Mouse (Mus musculus) left cerebral cortex, adult 8-10 months (tissue): Measurements from ENCODE around the gene Ralgapa1. TPM values are rescaled to one million over a fixed set of nuclear protein-coding genes. Genes with fewer than 3 reads are reported as not detected.
"Not testable (repeated sequence)": the region's sequence is repeated elsewhere in the genome, so short reads cannot be mapped to it uniquely, and the experiment has no call there.

ENCODE experiments used
- DNase-seq, 2 experiments: peaks; one replicate each; pipeline ENCODE4 v3.0.0; 2022; ENCODE audit warnings: low spot score in 2 of 2
- total RNA-seq, 4 experiments: library from RNA; stranded (reverse); gene quantifications; 2 replicates each; pipeline ENCODE4 v1.2.4; 2022

Gene Ralgapa1
- total RNA-seq, 4 experiments from 2014 or later: 106 to 112 (median 111) TPM

GRCm38 (mm10) chr12:55599639-55600502, 221.1 kb downstream of the Ralgapa1 start:
- no peak for DNase-seq

GRCm38 (mm10) chr12:55598887-55599561, 221.9 kb downstream of the Ralgapa1 start, which contains the start of gene Insm2:
TSS of gene Insm2 (plus strand) at chr12:55599427.
- DNase-seq: no peak

- DNase-seq: no peak
These were observed 222.5 kb downstream of the Ralgapa1 start for GRCm38 (mm10) chr12:55598537-55598886.

GRCm38 (mm10) chr12:55586936-55587335, 234.0 kb downstream of the Ralgapa1 start:
- DNase-seq: not testable (repeated sequence)

- no peak for DNase-seq
These were observed 247.2 kb downstream of the Ralgapa1 start for GRCm38 (mm10) chr12:55573794-55574193.

GRCm38 (mm10) chr12:55573089-55573488, 247.9 kb downstream of the Ralgapa1 start:
- no peak for DNase-seq

GRCm38 (mm10) chr12:55571661-55572060, 249.3 kb downstream of the Ralgapa1 start:
- DNase-seq: no peak

GRCm38 (mm10) chr12:55571181-55571580, 249.8 kb downstream of the Ralgapa1 start:
- no peak for DNase-seq

- DNase-seq: no peak
These were observed 250.3 kb downstream of the Ralgapa1 start for GRCm38 (mm10) chr12:55570646-55571045.

- no peak for DNase-seq
These were observed 251.3 kb downstream of the Ralgapa1 start for GRCm38 (mm10) chr12:55569676-55570075.

GRCm38 (mm10) chr12:55568466-55568865, 252.5 kb downstream of the Ralgapa1 start:
- no peak for DNase-seq

- no peak for DNase-seq
These were observed 254.1 kb downstream of the Ralgapa1 start for GRCm38 (mm10) chr12:55566837-55567236.

- no peak for DNase-seq
These were observed 255.1 kb downstream of the Ralgapa1 start for GRCm38 (mm10) chr12:55565867-55566266.

GRCm38 (mm10) chr12:55565206-55565605, 255.8 kb downstream of the Ralgapa1 start, which contains the start of gene Aldoart2:
TSS of gene Aldoart2 (plus strand) at chr12:55565239.
- DNase-seq: no peak

GRCm38 (mm10) chr12:55564187-55564963, 256.6 kb downstream of the Ralgapa1 start:
- no peak for DNase-seq

GRCm38 (mm10) chr12:55563742-55564141, 257.2 kb downstream of the Ralgapa1 start:
- no peak for DNase-seq

GRCm38 (mm10) chr12:55560025-55560690, 260.8 kb downstream of the Ralgapa1 start:
- DNase-seq: no peak

- no peak for DNase-seq
These were observed 261.6 kb downstream of the Ralgapa1 start for GRCm38 (mm10) chr12:55559184-55559855.

GRCm38 (mm10) chr12:55557866-55558265, 263.1 kb downstream of the Ralgapa1 start:
- DNase-seq: peak in 1 of 2 experiments; percentile 44

GRCm38 (mm10) chr12:55554901-55555300, 266.1 kb downstream of the Ralgapa1 start:
- DNase-seq: not testable (repeated sequence)
